Mouse (Mus musculus): ENCODE data around the gene Gm17651. TPM values are rescaled to one million over a fixed set of nuclear protein-coding genes. Genes with fewer than 3 reads are reported as not detected.

The Gm17651 gene
- polyA plus RNA-seq, 1 experiment from 2014 or later: not detected

- no peak for ATAC-seq (replicated peaks; ENCODE audit: extremely low read depth, insufficient read depth, low FRiP score)
- no peaks in the 10 kb centered on the region for H3K27me3 ChIP-seq (ENCODE audit: control insufficient read depth, insufficient read depth, low read length)
- WGBS: 55% methylated on average over 8 of the region's 8 CpGs
- no peak overlapping the region for H3K27ac ChIP-seq (ENCODE audit: low read length)
- no peaks in the 10 kb centered on the region for H3K9me3 ChIP-seq (replicated peaks; ENCODE audit: control insufficient read depth, low read length)
- no peak overlapping the region for H3K4me3 ChIP-seq (ENCODE audit: low read length)
- H3K9ac ChIP-seq (ENCODE audit: low read length): 0 out of 2 replicates have a peak overlapping the region, but pooled peaks have one; percentile 12
- peaks cover 19% of the 10 kb centered on the region for H3K4me1 ChIP-seq (ENCODE audit: control insufficient read depth, insufficient read depth, low read length)
- H3K4me2 ChIP-seq (ENCODE audit: low read depth, low read length): no peak overlapping the region
- peaks cover 16% of the 10 kb centered on the region for H3K36me3 ChIP-seq (ENCODE audit: control insufficient read depth, insufficient read depth)
Measured at GRCm38 (mm10) chr3:97661206-97661605, 13.3 kb downstream of the Gm17651 start.

DNA sequence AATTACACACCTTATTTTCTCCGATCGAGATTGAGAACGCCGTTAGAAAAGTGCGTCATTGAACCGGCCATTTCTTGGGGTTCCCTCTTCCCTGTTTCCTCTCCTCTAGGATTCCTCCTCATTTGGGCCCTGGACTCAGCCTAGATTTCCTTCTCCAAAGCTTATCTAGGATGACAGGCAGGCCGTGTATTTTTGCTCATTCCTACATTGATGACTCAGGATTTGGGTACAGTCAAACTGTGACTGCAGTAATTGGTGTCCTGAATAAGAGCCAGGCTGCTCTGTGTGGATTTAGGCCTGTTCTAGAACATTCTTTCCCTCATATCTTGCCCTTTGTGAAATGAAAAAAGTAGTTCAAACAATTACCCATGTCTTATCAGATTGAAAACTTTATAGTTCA lies 14.7 kb downstream of the Gm17651 start:
- peaks cover 14% of the 10 kb centered on the region for H3K36me3 ChIP-seq (ENCODE audit: control insufficient read depth, insufficient read depth)
- peaks cover 13% of the 10 kb centered on the region for H3K4me1 ChIP-seq (ENCODE audit: control insufficient read depth, insufficient read depth, low read length)
- no peak overlapping the region for H3K27ac ChIP-seq (ENCODE audit: low read length)
- 82% methylated on average over 7 of the region's 7 CpGs for WGBS
- peak overlapping the region; percentile 64 for H3K4me2 ChIP-seq (ENCODE audit: low read depth, low read length)
- H3K4me3 ChIP-seq (ENCODE audit: low read length): no peak overlapping the region
- H3K27me3 ChIP-seq (ENCODE audit: control insufficient read depth, insufficient read depth, low read length): no peaks in the 10 kb centered on the region
- H3K9me3 ChIP-seq (replicated peaks; ENCODE audit: control insufficient read depth, low read length): peaks cover 2% of the 10 kb centered on the region
- no peak overlapping the region; the same call in 1 of the 2 replicates for H3K9ac ChIP-seq (ENCODE audit: low read length)
- ATAC-seq (replicated peaks; ENCODE audit: extremely low read depth, insufficient read depth, low FRiP score): no peak

DNA sequence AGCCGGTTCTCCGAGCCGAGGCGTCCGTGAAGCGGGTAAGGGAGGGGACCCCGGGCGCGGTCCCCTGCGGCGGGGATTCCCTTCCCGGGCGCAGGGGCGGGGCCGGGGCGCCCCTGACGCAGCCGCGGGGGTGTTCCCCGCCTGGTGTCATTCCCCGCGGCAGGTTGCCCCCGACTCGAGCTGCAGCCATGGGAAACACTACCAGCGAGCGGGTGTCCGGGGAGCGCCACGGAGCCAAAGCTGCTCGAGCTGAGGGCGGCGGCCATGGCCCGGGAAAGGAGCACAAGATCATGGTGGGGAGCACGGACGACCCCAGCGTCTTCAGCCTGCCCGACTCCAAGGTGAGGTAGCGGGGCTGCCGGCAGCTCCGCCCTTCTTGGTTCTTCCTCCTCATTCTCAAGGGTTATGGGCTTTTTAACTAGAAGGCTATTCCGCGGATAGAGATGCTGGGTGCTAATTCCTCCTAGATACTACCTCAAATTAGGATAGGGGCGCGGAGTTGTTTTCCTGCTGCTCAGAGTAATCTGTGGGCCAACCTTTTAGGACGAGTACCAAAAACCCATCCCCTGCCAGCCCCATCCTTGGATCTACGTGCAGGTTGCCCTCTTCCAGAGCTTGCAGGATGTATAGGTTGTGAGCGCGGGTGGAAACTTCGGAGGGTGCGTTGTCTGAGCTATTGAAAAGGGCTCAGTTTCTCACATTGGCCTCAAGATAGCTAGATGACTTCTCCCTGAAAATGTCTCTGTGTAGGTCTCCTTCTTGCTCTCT lies 15.9 kb downstream of the Gm17651 start:
- H3K9ac ChIP-seq (ENCODE audit: low read length): peak overlapping the region; percentile 84
- ATAC-seq (replicated peaks; ENCODE audit: extremely low read depth, insufficient read depth, low FRiP score): peak; percentile 81
- peak overlapping the region; percentile 70 for H3K27ac ChIP-seq (ENCODE audit: low read length)
- WGBS: under 1% methylated on average over 47 of the region's 50 CpGs
- peak overlapping the region; percentile 64 for H3K4me2 ChIP-seq (ENCODE audit: low read depth, low read length)
- no peaks in the 10 kb centered on the region for H3K27me3 ChIP-seq (ENCODE audit: control insufficient read depth, insufficient read depth, low read length)
- peak overlapping the region; percentile 84 for H3K4me3 ChIP-seq (ENCODE audit: low read length)
- peaks cover 5% of the 10 kb centered on the region for H3K36me3 ChIP-seq (ENCODE audit: control insufficient read depth, insufficient read depth)
- H3K4me1 ChIP-seq (ENCODE audit: control insufficient read depth, insufficient read depth, low read length): peaks cover 13% of the 10 kb centered on the region
- peaks cover 4% of the 10 kb centered on the region for H3K9me3 ChIP-seq (replicated peaks; ENCODE audit: control insufficient read depth, low read length)

GRCm38 (mm10) chr3:97657655-97658411 lies 16.7 kb downstream of the Gm17651 start, which contains the start of gene Prkab2:
Prkab2 (plus strand) TSS chr3:97658193.
- H3K9ac ChIP-seq (ENCODE audit: low read length): peak within 1 kb of the TSS; percentile 84
- peaks cover 4% of the 10 kb centered on the region for H3K9me3 ChIP-seq (replicated peaks; ENCODE audit: control insufficient read depth, low read length)
- H3K27ac ChIP-seq (ENCODE audit: low read length): peak within 1 kb of the TSS; percentile 70
- ATAC-seq (replicated peaks; ENCODE audit: extremely low read depth, insufficient read depth, low FRiP score): peak; percentile 96
- H3K4me2 ChIP-seq (ENCODE audit: low read depth, low read length): peak within 1 kb of the TSS; percentile 70
- no peaks in the 10 kb centered on the region for H3K27me3 ChIP-seq (ENCODE audit: control insufficient read depth, insufficient read depth, low read length)
- peaks cover 1% of the 10 kb centered on the region; the same call in 1 of the 2 replicates for H3K36me3 ChIP-seq (ENCODE audit: control insufficient read depth, insufficient read depth)
- 2% methylated on average over 42 of the region's 51 CpGs for WGBS
- peaks cover 13% of the 10 kb centered on the region for H3K4me1 ChIP-seq (ENCODE audit: control insufficient read depth, insufficient read depth, low read length)
- peak within 1 kb of the TSS; percentile 84 for H3K4me3 ChIP-seq (ENCODE audit: low read length)

DNA sequence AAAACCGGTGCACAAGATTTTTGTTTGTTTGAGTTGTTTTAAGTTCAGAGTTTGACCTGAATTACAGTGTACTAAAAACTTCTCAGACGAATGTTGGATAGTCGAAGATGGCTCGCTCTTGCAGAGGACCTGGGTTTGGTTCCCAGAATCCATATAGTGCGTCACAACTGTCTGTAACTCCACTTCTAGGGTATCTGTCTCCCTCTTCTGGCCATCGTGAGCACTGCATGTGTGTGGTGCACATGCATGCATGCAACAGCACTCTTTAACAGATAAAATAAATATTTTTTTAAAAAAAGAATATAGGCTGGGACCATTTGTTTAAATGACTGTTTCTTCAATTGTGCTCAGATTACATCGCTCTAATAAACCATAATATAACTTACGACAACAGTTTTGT lies 19.6 kb downstream of the Gm17651 start:
- no peaks in the 10 kb centered on the region for H3K27me3 ChIP-seq (ENCODE audit: control insufficient read depth, insufficient read depth, low read length)
- no peak overlapping the region for H3K9ac ChIP-seq (ENCODE audit: low read length)
- H3K4me1 ChIP-seq (ENCODE audit: control insufficient read depth, insufficient read depth, low read length): peaks cover 22% of the 10 kb centered on the region
- ATAC-seq (replicated peaks; ENCODE audit: extremely low read depth, insufficient read depth, low FRiP score): no peak
- H3K9me3 ChIP-seq (replicated peaks; ENCODE audit: control insufficient read depth, low read length): peaks cover 4% of the 10 kb centered on the region
- WGBS: 85% methylated on average over 8 of the region's 8 CpGs
- no peak overlapping the region for H3K27ac ChIP-seq (ENCODE audit: low read length)
- H3K4me3 ChIP-seq (ENCODE audit: low read length): no peak overlapping the region
- H3K4me2 ChIP-seq (ENCODE audit: low read depth, low read length): no peak overlapping the region
- H3K36me3 ChIP-seq (ENCODE audit: control insufficient read depth, insufficient read depth): no peaks in the 10 kb centered on the region

- H3K27me3 ChIP-seq (ENCODE audit: control insufficient read depth, insufficient read depth, low read length): no peaks in the 10 kb centered on the region
- no peak overlapping the region for H3K27ac ChIP-seq (ENCODE audit: low read length)
- H3K4me2 ChIP-seq (ENCODE audit: low read depth, low read length): no peak overlapping the region
- 94% methylated on average over 5 of the region's 5 CpGs for WGBS
- H3K4me1 ChIP-seq (ENCODE audit: control insufficient read depth, insufficient read depth, low read length): peaks cover 14% of the 10 kb centered on the region; the same call in 1 of the 2 replicates
- no peak for ATAC-seq (replicated peaks; ENCODE audit: extremely low read depth, insufficient read depth, low FRiP score)
- H3K36me3 ChIP-seq (ENCODE audit: control insufficient read depth, insufficient read depth): no peaks in the 10 kb centered on the region
- H3K4me3 ChIP-seq (ENCODE audit: low read length): no peak overlapping the region
- no peak overlapping the region for H3K9ac ChIP-seq (ENCODE audit: low read length)
- H3K9me3 ChIP-seq (replicated peaks; ENCODE audit: control insufficient read depth, low read length): peaks cover 4% of the 10 kb centered on the region
Measured at GRCm38 (mm10) chr3:97653781-97654180, 20.7 kb downstream of the Gm17651 start.

DNA sequence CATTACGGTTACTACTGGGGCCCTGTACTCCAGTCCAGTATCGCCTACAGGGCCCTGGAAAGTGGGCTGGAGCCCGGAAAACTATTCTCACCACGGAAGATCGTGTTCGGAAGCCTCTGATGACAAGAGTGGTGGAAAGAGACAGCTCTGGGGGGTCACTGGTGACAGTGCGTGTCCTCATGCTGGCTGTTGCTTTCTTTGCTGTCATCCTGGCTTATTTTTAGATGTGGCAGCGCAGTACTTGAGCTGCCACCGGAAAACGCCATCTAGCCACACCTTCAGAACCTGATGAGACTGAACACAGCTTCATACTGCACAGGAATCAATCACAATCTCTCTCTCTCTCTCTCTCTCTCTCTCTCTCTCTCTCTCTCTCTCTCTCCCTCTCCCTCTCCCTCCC lies 22.9 kb downstream of the Gm17651 start:
- peak overlapping the region; percentile 17 for H3K4me3 ChIP-seq (ENCODE audit: low read length)
- H3K4me2 ChIP-seq (ENCODE audit: low read depth, low read length): peak overlapping the region; percentile 49
- H3K36me3 ChIP-seq (ENCODE audit: control insufficient read depth, insufficient read depth): no peaks in the 10 kb centered on the region
- peaks cover 15% of the 10 kb centered on the region; the same call in 1 of the 2 replicates for H3K4me1 ChIP-seq (ENCODE audit: control insufficient read depth, insufficient read depth, low read length)
- H3K27me3 ChIP-seq (ENCODE audit: control insufficient read depth, insufficient read depth, low read length): no peaks in the 10 kb centered on the region
- peak; percentile 73 for ATAC-seq (replicated peaks; ENCODE audit: extremely low read depth, insufficient read depth, low FRiP score)
- H3K27ac ChIP-seq (ENCODE audit: low read length): peak overlapping the region; percentile 79
- H3K9me3 ChIP-seq (replicated peaks; ENCODE audit: control insufficient read depth, low read length): peaks cover 4% of the 10 kb centered on the region
- H3K9ac ChIP-seq (ENCODE audit: low read length): peak overlapping the region; percentile 34; the same call in 1 of the 2 replicates
- 51% methylated on average over 10 of the region's 10 CpGs for WGBS

GRCm38 (mm10) chr3:97649469-97649868 lies 25.0 kb downstream of the Gm17651 start:
- no peak for ATAC-seq (replicated peaks; ENCODE audit: extremely low read depth, insufficient read depth, low FRiP score)
- Histone ChIP-seq H3K27me3 (ENCODE audit: control insufficient read depth, insufficient read depth, low read length) (no peaks in the 10 kb centered on the region), H3K9me3 (replicated peaks; ENCODE audit: control insufficient read depth, low read length) (no peaks in the 10 kb centered on the region), H3K4me1 (ENCODE audit: control insufficient read depth, insufficient read depth, low read length) (peaks cover 15% of the 10 kb centered on the region; the same call in 1 of the 2 replicates), H3K9ac (ENCODE audit: low read length) (no peak overlapping the region), H3K36me3 (ENCODE audit: control insufficient read depth, insufficient read depth) (no peaks in the 10 kb centered on the region), H3K4me3 (ENCODE audit: low read length) (no peak overlapping the region), H3K27ac (ENCODE audit: low read length) (no peak overlapping the region), H3K4me2 (ENCODE audit: low read depth, low read length) (no peak overlapping the region)
- WGBS: 76% methylated on average over 6 of the region's 6 CpGs

DNA sequence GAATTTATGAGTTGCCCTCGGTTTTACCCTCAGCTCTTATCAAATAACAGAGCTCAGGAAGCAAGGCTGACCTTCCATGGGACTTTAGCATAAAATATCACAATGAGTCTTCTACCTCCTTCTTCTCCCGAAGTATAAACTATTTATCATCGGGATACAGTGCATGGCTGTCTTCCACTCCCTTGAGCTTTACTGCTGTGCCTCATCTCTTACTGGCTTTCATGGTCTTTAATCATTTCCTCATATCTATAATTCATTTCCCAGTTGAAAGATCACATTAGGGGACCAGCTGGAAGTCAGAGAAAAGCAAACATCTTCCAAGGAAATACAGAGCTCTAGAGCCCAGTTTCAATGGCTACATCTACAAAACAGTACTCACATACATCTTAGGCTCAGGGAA lies 25.5 kb downstream of the Gm17651 start:
- no peak overlapping the region for H3K4me2 ChIP-seq (ENCODE audit: low read depth, low read length)
- H3K27me3 ChIP-seq (ENCODE audit: control insufficient read depth, insufficient read depth, low read length): no peaks in the 10 kb centered on the region
- no peak overlapping the region for H3K27ac ChIP-seq (ENCODE audit: low read length)
- no peak for ATAC-seq (replicated peaks; ENCODE audit: extremely low read depth, insufficient read depth, low FRiP score)
- H3K4me1 ChIP-seq (ENCODE audit: control insufficient read depth, insufficient read depth, low read length): peaks cover 15% of the 10 kb centered on the region; the same call in 1 of the 2 replicates
- WGBS: 65% methylated on average over 3 of the region's 3 CpGs
- no peak overlapping the region for H3K9ac ChIP-seq (ENCODE audit: low read length)
- no peaks in the 10 kb centered on the region for H3K9me3 ChIP-seq (replicated peaks; ENCODE audit: control insufficient read depth, low read length)
- H3K36me3 ChIP-seq (ENCODE audit: control insufficient read depth, insufficient read depth): no peaks in the 10 kb centered on the region
- H3K4me3 ChIP-seq (ENCODE audit: low read length): no peak overlapping the region

Data from heart, embryonic 16.5 days (tissue).